Mouse (Mus musculus): ENCODE data around the gene Ccnd1. TPM values are rescaled to one million over a fixed set of nuclear protein-coding genes. Genes with fewer than 3 reads are reported as not detected.
"Not testable (repeated sequence)": the region's sequence is repeated elsewhere in the genome, so short reads cannot be mapped to it uniquely, and the experiment has no call there.

Gene Ccnd1
- polyA plus RNA-seq, 1 experiment from 2014 or later: 10.1 TPM

DNA sequence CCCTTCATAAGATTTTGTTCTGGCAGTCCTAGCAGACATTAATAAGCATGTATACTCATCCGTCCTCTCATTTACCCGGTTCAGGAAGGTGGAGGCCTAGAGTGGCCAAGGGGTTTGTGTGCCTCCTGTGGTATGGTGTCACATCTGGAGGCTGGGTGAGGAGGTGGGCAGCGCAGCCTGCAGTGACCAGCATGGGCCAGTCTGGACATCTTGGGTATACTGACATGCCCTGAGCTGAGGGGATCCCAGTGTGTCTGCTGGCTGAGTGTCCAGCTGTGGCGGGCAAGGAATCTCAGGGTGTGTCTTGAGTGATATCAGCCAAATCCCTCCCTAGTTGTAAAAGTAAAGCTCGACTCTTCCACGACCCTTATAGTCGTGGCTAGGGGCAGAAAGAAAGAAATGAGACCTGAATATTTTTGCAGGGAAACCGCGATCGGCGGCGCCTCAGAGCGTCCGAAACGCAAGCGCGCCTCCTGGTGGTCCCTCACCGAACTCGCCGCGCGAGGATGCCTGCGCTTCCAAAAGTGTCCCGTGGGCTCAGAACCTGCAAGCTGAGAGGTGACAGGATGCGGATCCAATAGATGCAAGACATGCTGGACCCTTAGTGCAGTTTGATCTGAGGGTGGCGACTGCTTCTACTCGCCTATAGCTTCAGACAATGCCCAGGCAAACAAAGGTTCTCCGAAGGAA, 32.9 kb downstream of the Ccnd1 start:
- 0 out of 2 replicates have a peak, but pooled peaks cover 8% of the 10 kb centered on the region for H3K27me3 ChIP-seq (ENCODE audit: insufficient read depth, low read length)
- peak; percentile 83 for TF ChIP-seq CTCF (IDR thresholded peaks at IDR 0.05; ENCODE audit: low read depth)
- TF ChIP-seq EP300 (IDR thresholded peaks at IDR 0.05; ENCODE audit: low read depth): no peak
- ATAC-seq (peak; percentile 49), DNase-seq (peak; percentile 69)
- H3K9me3 ChIP-seq (ENCODE audit: low read length): no peaks in the 10 kb centered on the region
- no peaks in the 10 kb centered on the region for H3K36me3 ChIP-seq (replicated peaks; ENCODE audit: insufficient read depth, low read length)
- no peak overlapping the region for H3K27ac ChIP-seq (ENCODE audit: low read depth)
- no peak overlapping the region for H3K9ac ChIP-seq (replicated peaks)
- H3K4me1 ChIP-seq (ENCODE audit: insufficient read depth): no peaks in the 10 kb centered on the region
- H3K4me3 ChIP-seq (ENCODE audit: low read depth, low read length): no peak overlapping the region
- 0 out of 2 replicates have a peak overlapping the region, but pooled peaks have one; percentile 3 for H3K4me2 ChIP-seq (ENCODE audit: low read depth, low read length)
- WGBS (ENCODE audit: insufficient replicate concordance): 13% methylated on average over 28 of the region's 28 CpGs

DNA sequence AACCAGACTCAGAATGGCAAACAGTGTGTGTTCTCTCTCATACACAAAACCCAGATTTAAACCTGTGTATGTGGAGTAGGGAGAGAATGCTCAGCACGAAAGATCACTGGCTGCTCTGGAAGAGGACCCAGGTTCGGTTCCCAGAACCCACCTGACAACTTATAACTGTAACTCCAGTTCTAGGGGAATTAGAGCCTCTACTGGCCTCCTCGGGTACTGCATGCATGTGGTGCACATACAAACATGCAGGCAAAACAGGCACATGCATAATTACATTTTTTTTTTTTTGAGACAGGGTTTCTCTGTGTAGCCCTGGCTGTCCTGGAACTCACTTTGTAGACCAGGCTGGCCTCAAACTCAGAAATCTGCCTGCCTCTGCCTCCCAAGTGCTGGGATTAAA, 34.2 kb downstream of the Ccnd1 start:
- 78% methylated on average over 3 of the region's 3 CpGs for WGBS (ENCODE audit: insufficient replicate concordance)

DNA sequence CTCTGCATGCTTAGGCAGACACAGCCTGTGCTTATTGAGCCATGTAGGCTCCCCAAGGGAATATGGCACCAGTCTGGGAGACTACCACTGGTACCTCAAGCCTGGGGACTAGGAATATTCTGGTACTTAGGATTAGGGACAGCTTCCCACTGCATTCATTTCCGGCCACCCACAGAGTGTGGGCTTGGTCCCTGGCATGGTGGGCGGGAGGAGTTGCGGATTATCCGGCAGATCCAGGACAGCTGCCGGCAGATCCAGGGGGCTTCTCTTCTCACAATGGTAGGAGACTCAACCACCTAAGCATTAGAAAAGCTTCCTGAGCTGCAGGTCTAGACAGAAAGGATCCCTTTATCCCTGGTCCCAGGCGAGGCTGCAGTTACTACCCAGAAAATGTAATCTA, 41.2 kb downstream of the Ccnd1 start:
- no peak overlapping the region for H3K4me3 ChIP-seq (ENCODE audit: low read depth, low read length)
- H3K9me3 ChIP-seq (ENCODE audit: low read length): no peaks in the 10 kb centered on the region
- no peaks in the 10 kb centered on the region for H3K36me3 ChIP-seq (replicated peaks; ENCODE audit: insufficient read depth, low read length)
- no peak overlapping the region for H3K4me2 ChIP-seq (ENCODE audit: low read depth, low read length)
- TF ChIP-seq EP300 (IDR thresholded peaks at IDR 0.05; ENCODE audit: low read depth) (no peak), CTCF (IDR thresholded peaks at IDR 0.05; ENCODE audit: low read depth) (no peak)
- H3K4me1 ChIP-seq (ENCODE audit: insufficient read depth): peaks cover 10% of the 10 kb centered on the region
- ATAC-seq (no peak), DNase-seq (no peak)
- H3K9ac ChIP-seq (replicated peaks): no peak overlapping the region
- peaks cover 64% of the 10 kb centered on the region for H3K27me3 ChIP-seq (ENCODE audit: insufficient read depth, low read length)
- no peak overlapping the region for H3K27ac ChIP-seq (ENCODE audit: low read depth)
- 70% methylated on average over 6 of the region's 6 CpGs for whole genome bisulfite sequencing (ENCODE audit: insufficient replicate concordance)

More for the DNA sequence above, 34.2 kb downstream of the Ccnd1 start:
- not testable (repeated sequence) for H3K27ac ChIP-seq (ENCODE audit: low read depth); DNase-seq; H3K9me3 ChIP-seq (ENCODE audit: low read length); H3K36me3 ChIP-seq (replicated peaks; ENCODE audit: insufficient read depth, low read length); H3K4me1 ChIP-seq (ENCODE audit: insufficient read depth); H3K4me3 ChIP-seq (ENCODE audit: low read depth, low read length); ATAC-seq; H3K4me2 ChIP-seq (ENCODE audit: low read depth, low read length); H3K9ac ChIP-seq (replicated peaks)
- TF ChIP-seq CTCF (IDR thresholded peaks at IDR 0.05; ENCODE audit: low read depth): peak; percentile 37
- peaks cover 12% of the 10 kb centered on the region; the same call in 1 of the 2 replicates for H3K27me3 ChIP-seq (ENCODE audit: insufficient read depth, low read length)

DNA sequence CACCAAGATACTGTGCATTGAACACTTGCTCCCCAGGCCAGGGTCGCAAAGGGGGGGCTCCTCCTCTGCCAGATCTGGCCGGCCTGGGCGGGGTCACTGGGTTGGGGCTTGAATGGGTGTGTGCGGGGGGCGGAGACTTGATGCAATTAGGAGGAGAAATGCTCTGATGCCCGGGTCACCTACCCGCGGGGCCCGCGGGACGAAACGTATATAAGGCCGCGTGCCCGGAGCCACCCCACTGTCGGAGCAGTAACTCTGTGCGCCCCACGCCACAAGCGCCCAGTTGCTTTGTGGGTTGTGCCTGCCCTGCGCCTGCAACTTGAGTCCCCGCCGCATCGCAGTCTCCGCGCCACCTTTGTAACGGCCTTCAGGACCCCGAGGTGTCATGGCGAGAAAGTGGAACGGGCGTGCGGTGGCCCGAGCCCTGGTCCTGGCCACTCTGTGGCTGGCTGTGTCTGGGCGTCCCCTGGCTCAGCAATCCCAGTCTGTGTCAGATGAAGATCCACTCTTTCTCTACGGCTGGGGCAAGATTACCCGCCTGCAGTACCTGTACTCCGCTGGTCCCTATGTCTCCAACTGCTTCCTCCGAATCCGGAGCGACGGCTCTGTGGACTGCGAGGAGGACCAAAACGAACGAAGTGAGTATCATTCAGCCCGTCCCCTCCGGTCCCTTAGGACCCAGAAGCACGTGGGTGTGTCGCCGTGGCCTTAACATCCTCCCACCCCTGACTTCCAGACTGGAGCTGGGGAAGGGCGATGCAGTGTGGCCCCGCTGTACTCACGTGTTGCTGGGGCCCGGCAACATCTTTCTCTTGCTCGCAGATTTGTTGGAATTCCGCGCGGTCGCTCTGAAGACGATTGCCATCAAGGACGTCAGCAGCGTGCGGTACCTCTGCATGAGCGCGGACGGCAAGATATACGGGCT, 43.2 kb downstream of the Ccnd1 start, which contains the start of gene Fgf15:
Gene Fgf15 (plus strand): TSS at position 238 of the 925 bp plus-strand sequence.
- DNase-seq (no peak), ATAC-seq (no peak)
- Histone ChIP-seq H3K27ac (ENCODE audit: low read depth) (no peak within 1 kb of the TSS), H3K9ac (replicated peaks) (no peak within 1 kb of the TSS), H3K4me2 (ENCODE audit: low read depth, low read length) (peak within 1 kb of the TSS; percentile 78), H3K4me3 (ENCODE audit: low read depth, low read length) (peak within 1 kb of the TSS; percentile 40), H3K4me1 (ENCODE audit: insufficient read depth) (peaks cover 10% of the 10 kb centered on the region), H3K27me3 (ENCODE audit: insufficient read depth, low read length) (peaks cover 59% of the 10 kb centered on the region), H3K36me3 (replicated peaks; ENCODE audit: insufficient read depth, low read length) (no peaks in the 10 kb centered on the region), H3K9me3 (ENCODE audit: low read length) (no peaks in the 10 kb centered on the region)
- 2% methylated on average over 65 of the region's 65 CpGs for WGBS (ENCODE audit: insufficient replicate concordance)
- no peak for TF ChIP-seq EP300 (IDR thresholded peaks at IDR 0.05; ENCODE audit: low read depth)
- no peak for TF ChIP-seq CTCF (IDR thresholded peaks at IDR 0.05; ENCODE audit: low read depth)

DNA sequence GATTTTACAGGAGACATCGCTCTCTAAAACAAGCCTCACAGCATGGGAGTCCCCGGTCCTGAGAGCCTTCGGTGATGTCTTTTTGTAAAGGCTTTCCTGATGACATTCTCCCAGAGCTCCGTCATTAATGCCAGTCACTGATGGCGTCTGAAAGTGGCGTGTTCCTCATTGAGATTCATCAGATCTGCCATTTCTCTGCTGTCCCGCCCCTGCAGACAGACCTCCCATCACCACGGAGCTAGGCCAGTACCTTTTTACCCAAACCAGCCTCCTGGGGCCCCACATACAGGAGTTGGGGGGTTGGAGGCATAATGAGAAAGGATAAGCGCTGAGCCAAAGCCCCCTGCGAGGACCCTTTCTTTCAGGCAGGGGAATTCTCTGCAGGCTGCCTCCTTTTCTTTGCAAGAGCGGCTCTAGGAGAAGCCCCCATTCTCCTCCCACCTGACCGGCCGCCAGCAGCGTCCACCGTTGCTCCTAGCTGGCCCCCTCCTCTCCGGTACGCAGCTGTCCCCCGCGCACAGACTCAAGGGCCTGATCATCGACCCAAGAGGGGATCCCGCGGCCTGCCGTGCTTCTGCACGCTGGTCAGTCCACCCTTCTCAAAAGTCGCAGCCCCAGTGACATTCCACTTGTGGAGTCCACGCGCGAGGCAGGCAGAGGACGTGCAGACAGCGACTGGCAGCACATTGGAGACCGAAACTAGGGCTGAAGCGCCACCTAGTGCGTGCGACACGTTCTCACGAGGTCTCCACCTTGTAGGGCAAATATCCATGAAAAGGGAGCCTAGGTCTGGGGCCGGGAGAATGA, 44.2 kb downstream of the Ccnd1 start:
- Histone ChIP-seq H3K4me2 (ENCODE audit: low read depth, low read length) (peak overlapping the region; percentile 78), H3K9ac (replicated peaks) (no peak overlapping the region), H3K27me3 (ENCODE audit: insufficient read depth, low read length) (peaks cover 58% of the 10 kb centered on the region), H3K4me1 (ENCODE audit: insufficient read depth) (peaks cover 10% of the 10 kb centered on the region), H3K9me3 (ENCODE audit: low read length) (no peaks in the 10 kb centered on the region), H3K4me3 (ENCODE audit: low read depth, low read length) (peak overlapping the region; percentile 40), H3K27ac (ENCODE audit: low read depth) (no peak overlapping the region), H3K36me3 (replicated peaks; ENCODE audit: insufficient read depth, low read length) (no peaks in the 10 kb centered on the region)
- WGBS (ENCODE audit: insufficient replicate concordance): 2% methylated on average over 37 of the region's 37 CpGs
- peak; percentile 41; the same call in 1 of the 2 replicates for ATAC-seq
- DNase-seq: peak; percentile 77
- TF ChIP-seq CTCF (IDR thresholded peaks at IDR 0.05; ENCODE audit: low read depth): peak; percentile 81
- TF ChIP-seq EP300 (IDR thresholded peaks at IDR 0.05; ENCODE audit: low read depth): no peak
